Mouse (Mus musculus) retina, embryonic 14.5 days (tissue): ENCODE data around the gene Trnt1.

Experiments
- DNase-seq: peaks from one replicate; pipeline ENCODE4 v3.0.0-alpha.2; 2015; ENCODE audit warnings: low spot score

Gene Trnt1

GRCm38 (mm10) chr6:106787138-106787537 is 18.2 kb downstream of the Trnt1 start:
- DNase-seq, result no peak

DNA sequence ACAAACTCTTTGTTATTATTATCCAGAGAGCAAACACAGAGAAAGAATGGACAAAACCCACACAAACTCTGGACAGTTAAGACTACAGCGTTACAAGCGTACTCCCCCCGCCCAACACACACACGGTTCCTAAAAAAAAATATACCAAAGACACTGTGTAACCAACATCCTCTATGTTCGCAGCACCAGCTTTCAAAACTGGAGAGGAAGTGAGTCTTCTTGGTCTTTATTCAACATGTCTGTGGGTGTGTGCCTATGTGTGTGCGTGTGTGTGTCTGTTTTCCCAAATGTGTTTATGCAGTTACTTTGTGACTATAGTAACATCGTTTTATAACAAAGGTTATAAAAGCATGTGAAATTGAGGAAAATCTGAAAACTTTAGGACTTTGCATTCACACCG is 22.5 kb downstream of the Trnt1 start:
- DNase-seq, result no peak

DNA sequence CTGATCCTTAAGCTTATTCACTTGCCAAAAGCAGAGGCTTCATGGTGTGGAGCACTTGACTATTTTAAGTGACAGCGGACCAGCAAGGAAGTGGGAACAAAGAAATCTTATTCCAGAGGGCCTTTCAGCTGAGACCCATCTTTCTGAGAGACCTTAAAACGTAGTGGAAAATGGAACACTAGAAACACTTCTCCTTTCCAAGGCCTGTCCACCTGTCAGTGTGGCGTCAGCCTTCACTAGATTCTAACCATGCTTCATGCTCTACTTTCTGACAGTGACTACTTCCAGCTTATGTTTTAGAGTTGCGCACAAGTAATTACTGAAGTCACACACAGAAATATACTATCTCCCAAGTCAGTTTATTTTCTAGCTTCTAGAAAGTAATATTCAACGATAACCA is 23.6 kb downstream of the Trnt1 start:
- DNase-seq, result no peak

DNA sequence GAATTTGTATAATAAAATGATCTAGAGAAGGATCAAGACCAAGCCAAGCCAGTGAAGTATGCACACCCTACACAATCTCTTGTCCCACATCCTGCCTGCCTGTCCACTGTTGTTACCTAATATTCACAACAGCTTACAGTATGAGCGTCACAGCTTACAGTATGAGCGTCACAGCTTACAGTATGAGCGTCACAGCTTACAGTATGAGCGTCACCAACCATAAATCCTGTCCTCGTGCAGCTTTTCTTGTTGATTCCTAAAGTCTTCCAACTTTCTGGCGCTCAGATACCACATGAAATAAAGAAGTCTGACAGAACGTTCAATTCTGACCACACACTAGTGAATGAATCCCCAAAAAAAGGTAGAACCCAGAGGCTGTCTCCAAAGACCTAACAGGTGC is 24.2 kb downstream of the Trnt1 start:
- DNase-seq, result no peak

DNA sequence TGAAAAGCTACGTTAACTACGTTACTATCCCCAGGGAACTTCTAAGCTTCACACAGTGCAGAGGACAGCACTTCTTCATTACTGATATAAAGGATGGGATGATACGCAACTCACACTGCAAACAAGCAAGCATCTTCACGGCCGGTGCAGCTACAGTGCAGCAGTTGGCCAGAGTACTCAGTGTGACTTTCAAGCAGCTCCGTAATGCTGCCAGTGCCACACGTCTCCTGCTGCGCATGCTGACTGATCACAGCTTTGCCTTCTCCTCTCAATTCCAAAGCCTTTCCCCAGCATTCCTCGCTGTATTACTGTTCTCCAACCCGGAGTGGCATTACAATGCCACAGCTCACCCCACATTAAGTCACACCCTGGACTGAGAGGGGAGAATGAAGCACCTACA is 24.7 kb downstream of the Trnt1 start:
- DNase-seq, result no peak

- no peak for DNase-seq
Measured at GRCm38 (mm10) chr6:106794094-106794814, 25.3 kb downstream of the Trnt1 start.

DNA sequence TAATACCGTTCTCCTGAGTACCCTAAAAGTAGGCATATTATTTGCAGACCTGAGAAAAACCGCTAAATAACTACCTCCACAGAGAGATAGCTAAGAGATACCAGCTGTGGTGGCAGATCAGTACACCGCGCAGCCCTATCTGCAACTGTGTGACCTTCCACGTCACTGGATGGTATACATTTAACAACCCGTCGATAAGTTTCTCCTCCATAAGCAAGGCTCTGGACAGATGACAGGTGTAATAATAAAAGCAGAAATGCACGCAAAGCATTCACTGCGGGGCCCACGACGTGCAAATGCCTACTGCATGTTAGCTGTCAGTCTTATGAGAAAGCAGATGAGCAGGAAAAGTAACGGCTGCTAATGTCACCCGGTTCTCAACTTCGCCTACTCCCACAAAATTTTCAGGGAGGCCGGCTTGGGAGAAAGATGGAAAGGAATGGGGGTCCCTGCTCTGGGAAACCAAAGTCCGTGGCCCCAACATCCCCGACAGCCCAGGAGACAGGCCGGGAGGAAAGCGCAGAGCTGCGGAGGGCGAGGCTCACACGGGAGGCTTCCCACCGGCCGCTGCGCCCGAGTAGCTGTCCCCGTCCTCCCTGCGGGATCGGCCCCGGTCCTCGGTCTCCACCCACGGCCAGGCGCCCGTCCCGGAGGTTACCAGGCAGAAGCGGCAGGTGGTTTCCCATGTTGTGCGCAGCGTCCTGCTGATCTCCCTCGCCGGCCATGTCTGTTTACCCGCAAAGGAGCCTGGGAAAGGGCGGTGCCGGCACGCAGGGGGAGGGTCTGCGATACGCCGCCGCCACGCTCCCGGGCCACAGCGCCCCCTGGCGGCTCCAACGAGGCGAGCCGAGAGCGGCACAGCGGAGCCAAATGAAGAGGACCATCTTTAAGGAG is 30.7 kb downstream of the Trnt1 start, which contains the start of gene Crbn:
TSS of gene Crbn (minus strand) at position 745 of the 894 bp plus-strand sequence.
- peak; percentile 92 for DNase-seq

DNA sequence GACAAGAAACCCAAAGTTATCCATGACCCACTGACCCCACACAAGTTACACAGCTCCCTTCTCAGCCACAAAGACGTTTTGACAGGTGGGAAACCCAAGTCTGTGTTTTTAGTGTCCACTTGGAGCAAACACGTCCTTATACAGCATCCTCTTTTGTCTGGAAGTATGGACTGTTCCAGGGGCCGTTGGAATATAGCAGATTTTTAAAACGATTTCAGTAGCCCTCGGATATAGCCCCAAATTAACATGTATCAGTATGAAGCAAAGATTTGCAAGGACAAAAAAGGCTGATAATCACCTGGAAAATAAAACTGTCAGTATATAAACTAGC is 31.3 kb downstream of the Trnt1 start:
- DNase-seq, result no peak

- DNase-seq, result peak; percentile 72
Measured at GRCm38 (mm10) chr6:106804904-106805303, 36.0 kb downstream of the Trnt1 start.

DNA sequence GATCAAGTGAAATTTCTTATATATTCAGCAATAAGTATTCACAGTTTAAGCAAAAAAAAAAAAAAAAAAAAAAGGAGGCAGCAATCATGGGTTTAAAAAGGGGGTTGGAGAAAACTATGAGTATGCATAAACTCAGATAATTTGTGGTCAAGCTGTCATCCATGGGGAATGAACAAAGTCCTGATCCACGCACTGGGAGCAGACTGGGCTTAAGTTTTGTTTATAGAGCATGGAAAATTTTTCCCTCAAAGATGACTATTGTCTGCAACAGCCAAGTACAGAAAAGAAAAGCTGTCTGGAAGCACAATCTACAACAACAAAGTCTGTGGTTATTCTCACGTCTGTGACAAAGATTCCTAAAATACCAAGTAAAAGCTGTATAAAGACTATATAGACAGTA is 40.2 kb downstream of the Trnt1 start:
- DNase-seq, result no peak

GRCm38 (mm10) chr6:106810686-106811085 is 41.8 kb downstream of the Trnt1 start:
- no peak for DNase-seq

- no peak for DNase-seq
Measured at GRCm38 (mm10) chr6:106819246-106819645, 50.3 kb downstream of the Trnt1 start.

DNA sequence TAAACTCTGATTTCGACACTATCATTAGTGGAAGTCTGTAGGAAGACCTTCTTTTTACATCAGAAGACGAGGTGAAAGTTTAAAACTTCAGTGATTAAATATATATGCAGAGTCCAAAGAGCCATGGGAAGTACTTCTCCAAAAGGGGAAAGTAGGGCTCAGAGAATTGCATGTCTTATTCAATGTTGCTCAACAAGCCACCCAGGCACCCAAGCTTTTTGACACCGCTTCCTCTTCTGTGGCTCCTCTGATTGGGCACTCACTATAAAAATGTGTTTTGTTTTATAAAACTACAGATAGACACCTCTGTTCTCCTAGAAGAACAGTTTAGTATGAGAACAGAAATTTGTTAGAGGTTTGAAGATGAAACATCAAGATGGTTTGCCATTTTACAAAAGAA is 51.0 kb downstream of the Trnt1 start:
- DNase-seq, result no peak

DNA sequence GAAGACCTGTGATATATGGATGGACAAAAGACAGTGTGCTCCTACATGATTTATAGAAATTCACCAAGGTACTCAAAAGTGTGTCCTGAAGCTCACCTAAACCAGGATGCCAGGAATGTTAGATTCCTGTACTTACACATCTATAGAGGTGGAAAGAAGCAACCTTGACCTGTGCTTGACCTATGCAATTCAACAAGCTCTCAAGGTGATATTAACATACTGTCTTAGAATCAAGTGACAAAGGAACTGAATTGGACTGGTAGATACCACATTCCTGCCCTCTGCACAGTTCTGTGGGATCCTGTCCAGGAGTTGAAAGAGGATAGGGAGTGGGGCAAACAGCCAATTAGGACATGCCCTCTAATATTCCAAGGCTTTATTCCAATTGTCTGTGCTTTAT is 51.6 kb downstream of the Trnt1 start:
- no peak for DNase-seq

DNA sequence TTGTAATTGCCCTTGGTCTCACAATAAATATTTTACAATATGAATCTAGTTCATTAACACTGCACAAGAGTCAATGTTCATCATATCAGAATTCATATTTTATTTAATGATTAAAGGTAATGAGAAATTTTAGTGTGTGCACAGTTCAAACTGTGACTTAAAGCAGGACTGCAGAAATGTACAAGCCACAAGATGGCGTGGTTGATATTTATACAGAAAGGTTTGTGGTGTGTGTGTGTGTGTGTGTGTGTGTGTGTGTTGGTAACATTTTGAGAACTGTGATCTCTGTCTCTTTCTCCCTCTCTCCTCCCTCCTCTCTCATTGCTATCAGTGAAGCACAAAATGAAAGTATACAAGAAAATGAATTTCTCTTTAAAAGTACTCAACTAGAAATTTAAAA is 53.4 kb downstream of the Trnt1 start:
- DNase-seq, result peak; percentile 57
